Mouse (Mus musculus): ENCODE measurements around the gene Cdca4.

DNA sequence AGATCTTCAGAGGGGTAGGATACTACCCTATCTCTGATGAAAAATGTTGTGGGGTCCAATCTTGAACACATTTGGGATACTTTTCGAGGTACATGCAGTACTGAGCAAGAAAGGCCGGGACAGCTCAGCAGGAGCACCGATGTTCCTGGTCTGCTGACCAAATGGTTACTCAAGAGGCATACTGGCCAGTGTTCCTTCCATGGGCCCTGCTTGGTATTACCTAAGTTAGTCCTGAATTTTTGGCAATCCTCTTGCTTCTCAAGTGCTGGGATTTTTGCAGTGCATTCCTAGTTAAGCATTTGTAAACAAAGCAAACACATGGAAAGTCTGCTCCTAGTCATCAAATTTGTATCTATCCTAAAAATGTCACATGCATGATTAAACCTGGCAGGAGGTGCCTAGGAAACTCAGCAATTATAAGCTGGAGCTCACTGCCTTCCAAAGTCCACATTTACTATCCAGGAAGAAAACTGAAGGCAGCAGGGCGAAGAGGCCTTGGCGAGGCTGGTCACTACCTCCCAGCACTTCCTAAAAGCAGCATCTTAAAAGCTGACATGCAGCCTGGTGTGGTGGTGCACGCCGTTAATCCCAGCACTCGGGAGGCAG, 10.1 kb downstream of the Cdca4 start:
- TF ChIP-seq CTCF (conservative IDR thresholded peaks at IDR 0.05; ENCODE audit: insufficient read depth, insufficient read length, low read depth, low read length): no peak
- no peak for TF ChIP-seq POLR2A (IDR thresholded peaks at IDR 0.05; ENCODE audit: low read depth, low read length)
